Mouse (Mus musculus): ENCODE measurements around the gene Them7. TPM values are rescaled to one million over a fixed set of nuclear protein-coding genes. Genes with fewer than 3 reads are reported as not detected.

Them7 gene
- polyA plus RNA-seq, 1 experiment from 2014 or later = 0.13 TPM

- ATAC-seq (ENCODE audit: low read depth) = peak; percentile 61
- H3K4me2 ChIP-seq (ENCODE audit: low read depth, low read length) = no peak overlapping the region
- no peaks in the 10 kb centered on the region for H3K36me3 ChIP-seq (ENCODE audit: control insufficient read depth, insufficient read depth, low read length)
- WGBS = 36% methylated on average over 6 of the region's 6 CpGs
- H3K27ac ChIP-seq (ENCODE audit: low read length) = no peak overlapping the region
- no peak overlapping the region for H3K4me3 ChIP-seq (ENCODE audit: low read length)
- no peaks in the 10 kb centered on the region for H3K27me3 ChIP-seq (ENCODE audit: control insufficient read depth, insufficient read depth, low read depth, low read length)
- no peaks in the 10 kb centered on the region for H3K9me3 ChIP-seq (ENCODE audit: control insufficient read depth, low read length)
- H3K4me1 ChIP-seq (replicated peaks; ENCODE audit: control insufficient read depth, insufficient read depth, low read length) = no peaks in the 10 kb centered on the region
- H3K9ac ChIP-seq (ENCODE audit: low read length) = no peak overlapping the region
Measured at GRCm38 (mm10) chr2:105282407-105283077, 58.4 kb downstream of the Them7 start.

GRCm38 (mm10) chr2:105283811-105284210 lies 59.7 kb downstream of the Them7 start:
- Histone ChIP-seq H3K27me3 (ENCODE audit: control insufficient read depth, insufficient read depth, low read depth, low read length) (no peaks in the 10 kb centered on the region), H3K4me3 (ENCODE audit: low read length) (no peak overlapping the region), H3K9ac (ENCODE audit: low read length) (no peak overlapping the region), H3K4me1 (replicated peaks; ENCODE audit: control insufficient read depth, insufficient read depth, low read length) (no peaks in the 10 kb centered on the region), H3K4me2 (ENCODE audit: low read depth, low read length) (no peak overlapping the region), H3K9me3 (ENCODE audit: control insufficient read depth, low read length) (no peaks in the 10 kb centered on the region), H3K27ac (ENCODE audit: low read length) (no peak overlapping the region), H3K36me3 (ENCODE audit: control insufficient read depth, insufficient read depth, low read length) (no peaks in the 10 kb centered on the region)
- ATAC-seq (ENCODE audit: low read depth) = no peak

GRCm38 (mm10) chr2:105284855-105285254 lies 60.7 kb downstream of the Them7 start:
- Histone ChIP-seq H3K9ac (ENCODE audit: low read length) (no peak overlapping the region), H3K4me1 (replicated peaks; ENCODE audit: control insufficient read depth, insufficient read depth, low read length) (no peaks in the 10 kb centered on the region), H3K4me3 (ENCODE audit: low read length) (no peak overlapping the region), H3K4me2 (ENCODE audit: low read depth, low read length) (no peak overlapping the region), H3K27ac (ENCODE audit: low read length) (no peak overlapping the region), H3K9me3 (ENCODE audit: control insufficient read depth, low read length) (no peaks in the 10 kb centered on the region), H3K36me3 (ENCODE audit: control insufficient read depth, insufficient read depth, low read length) (no peaks in the 10 kb centered on the region), H3K27me3 (ENCODE audit: control insufficient read depth, insufficient read depth, low read depth, low read length) (no peaks in the 10 kb centered on the region)
- ATAC-seq (ENCODE audit: low read depth) = no peak
- WGBS = 64% methylated on average over 4 of the region's 4 CpGs

- no peak overlapping the region for H3K9ac ChIP-seq (ENCODE audit: low read length)
- H3K9me3 ChIP-seq (ENCODE audit: control insufficient read depth, low read length) = no peaks in the 10 kb centered on the region
- H3K27ac ChIP-seq (ENCODE audit: low read length) = no peak overlapping the region
- H3K4me1 ChIP-seq (replicated peaks; ENCODE audit: control insufficient read depth, insufficient read depth, low read length) = 0 out of 2 replicates have a peak, but pooled peaks cover 3% of the 10 kb centered on the region
- no peak for ATAC-seq (ENCODE audit: low read depth)
- no peaks in the 10 kb centered on the region for H3K36me3 ChIP-seq (ENCODE audit: control insufficient read depth, insufficient read depth, low read length)
- 61% methylated on average over 1 of the region's 1 CpGs for WGBS
- H3K27me3 ChIP-seq (ENCODE audit: control insufficient read depth, insufficient read depth, low read depth, low read length) = no peaks in the 10 kb centered on the region
- no peak overlapping the region for H3K4me2 ChIP-seq (ENCODE audit: low read depth, low read length)
- H3K4me3 ChIP-seq (ENCODE audit: low read length) = no peak overlapping the region
Measured at GRCm38 (mm10) chr2:105295823-105296222, 71.7 kb downstream of the Them7 start.

GRCm38 (mm10) chr2:105298888-105299287 lies 74.8 kb downstream of the Them7 start:
- no peaks in the 10 kb centered on the region for H3K27me3 ChIP-seq (ENCODE audit: control insufficient read depth, insufficient read depth, low read depth, low read length)
- no peak overlapping the region for H3K4me3 ChIP-seq (ENCODE audit: low read length)
- no peak overlapping the region for H3K27ac ChIP-seq (ENCODE audit: low read length)
- H3K4me1 ChIP-seq (replicated peaks; ENCODE audit: control insufficient read depth, insufficient read depth, low read length) = 0 out of 2 replicates have a peak, but pooled peaks cover 3% of the 10 kb centered on the region
- no peak overlapping the region for H3K9ac ChIP-seq (ENCODE audit: low read length)
- ATAC-seq (ENCODE audit: low read depth) = no peak
- no peak overlapping the region for H3K4me2 ChIP-seq (ENCODE audit: low read depth, low read length)
- 95% methylated on average over 1 of the region's 1 CpGs for WGBS
- no peaks in the 10 kb centered on the region for H3K36me3 ChIP-seq (ENCODE audit: control insufficient read depth, insufficient read depth, low read length)
- H3K9me3 ChIP-seq (ENCODE audit: control insufficient read depth, low read length) = no peaks in the 10 kb centered on the region

GRCm38 (mm10) chr2:105301082-105301481 lies 77.0 kb downstream of the Them7 start:
- H3K9ac ChIP-seq (ENCODE audit: low read length) = no peak overlapping the region
- no peaks in the 10 kb centered on the region for H3K36me3 ChIP-seq (ENCODE audit: control insufficient read depth, insufficient read depth, low read length)
- peak; percentile 56; the same call in 1 of the 2 replicates for ATAC-seq (ENCODE audit: low read depth)
- no peaks in the 10 kb centered on the region for H3K9me3 ChIP-seq (ENCODE audit: control insufficient read depth, low read length)
- no peak overlapping the region for H3K27ac ChIP-seq (ENCODE audit: low read length)
- H3K27me3 ChIP-seq (ENCODE audit: control insufficient read depth, insufficient read depth, low read depth, low read length) = no peaks in the 10 kb centered on the region
- H3K4me2 ChIP-seq (ENCODE audit: low read depth, low read length) = no peak overlapping the region
- WGBS = 66% methylated on average over 8 of the region's 8 CpGs
- 0 out of 2 replicates have a peak, but pooled peaks cover 3% of the 10 kb centered on the region for H3K4me1 ChIP-seq (replicated peaks; ENCODE audit: control insufficient read depth, insufficient read depth, low read length)
- H3K4me3 ChIP-seq (ENCODE audit: low read length) = no peak overlapping the region

- Histone ChIP-seq H3K9me3 (ENCODE audit: control insufficient read depth, low read length) (no peaks in the 10 kb centered on the region), H3K27me3 (ENCODE audit: control insufficient read depth, insufficient read depth, low read depth, low read length) (no peaks in the 10 kb centered on the region), H3K36me3 (ENCODE audit: control insufficient read depth, insufficient read depth, low read length) (no peaks in the 10 kb centered on the region), H3K27ac (ENCODE audit: low read length) (no peak overlapping the region), H3K4me2 (ENCODE audit: low read depth, low read length) (no peak overlapping the region), H3K4me3 (ENCODE audit: low read length) (no peak overlapping the region), H3K4me1 (replicated peaks; ENCODE audit: control insufficient read depth, insufficient read depth, low read length) (0 out of 2 replicates have a peak, but pooled peaks cover 3% of the 10 kb centered on the region), H3K9ac (ENCODE audit: low read length) (no peak overlapping the region)
- ATAC-seq (ENCODE audit: low read depth) = no peak
- 32% methylated on average over 10 of the region's 10 CpGs for WGBS
Measured at GRCm38 (mm10) chr2:105301531-105301930, 77.4 kb downstream of the Them7 start.

- no peak overlapping the region for H3K4me2 ChIP-seq (ENCODE audit: low read depth, low read length)
- WGBS = 61% methylated on average over 6 of the region's 6 CpGs
- H3K27ac ChIP-seq (ENCODE audit: low read length) = no peak overlapping the region
- no peaks in the 10 kb centered on the region for H3K27me3 ChIP-seq (ENCODE audit: control insufficient read depth, insufficient read depth, low read depth, low read length)
- H3K9ac ChIP-seq (ENCODE audit: low read length) = no peak overlapping the region
- no peak for ATAC-seq (ENCODE audit: low read depth)
- no peaks in the 10 kb centered on the region for H3K36me3 ChIP-seq (ENCODE audit: control insufficient read depth, insufficient read depth, low read length)
- 0 out of 2 replicates have a peak, but pooled peaks cover 3% of the 10 kb centered on the region for H3K4me1 ChIP-seq (replicated peaks; ENCODE audit: control insufficient read depth, insufficient read depth, low read length)
- no peaks in the 10 kb centered on the region for H3K9me3 ChIP-seq (ENCODE audit: control insufficient read depth, low read length)
- no peak overlapping the region for H3K4me3 ChIP-seq (ENCODE audit: low read length)
Measured at GRCm38 (mm10) chr2:105303962-105304514, 79.9 kb downstream of the Them7 start.

- ATAC-seq (ENCODE audit: low read depth) = no peak
- H3K4me1 ChIP-seq (replicated peaks; ENCODE audit: control insufficient read depth, insufficient read depth, low read length) = no peaks in the 10 kb centered on the region
- H3K4me2 ChIP-seq (ENCODE audit: low read depth, low read length) = no peak overlapping the region
- H3K4me3 ChIP-seq (ENCODE audit: low read length) = no peak overlapping the region
- no peaks in the 10 kb centered on the region for H3K9me3 ChIP-seq (ENCODE audit: control insufficient read depth, low read length)
- H3K36me3 ChIP-seq (ENCODE audit: control insufficient read depth, insufficient read depth, low read length) = no peaks in the 10 kb centered on the region
- no peak overlapping the region for H3K9ac ChIP-seq (ENCODE audit: low read length)
- H3K27ac ChIP-seq (ENCODE audit: low read length) = no peak overlapping the region
- H3K27me3 ChIP-seq (ENCODE audit: control insufficient read depth, insufficient read depth, low read depth, low read length) = no peaks in the 10 kb centered on the region
- WGBS = 82% methylated on average over 6 of the region's 6 CpGs
Measured at GRCm38 (mm10) chr2:105305876-105306275, 81.8 kb downstream of the Them7 start.
